Mouse (Mus musculus) limb, embryonic 12.5 days (tissue): Measurements from ENCODE around the gene Ptp4a2. TPM values are rescaled to one million over a fixed set of nuclear protein-coding genes. Genes with fewer than 3 reads are reported as not detected.
"Not testable (repeated sequence)": the region's sequence is repeated elsewhere in the genome, so short reads cannot be mapped to it uniquely, and the experiment has no call there.

Experiments
- ATAC-seq: fragments of 200-750 bp; cut with Nextera tagmentation; 2 replicates; pipeline ENCODE4 v1.8.0; 2017; ENCODE audit warnings: low read depth, moderate TSS enrichment; ENCODE audit not compliant: insufficient number of reproducible peaks, insufficient read depth, low FRiP score, low TSS enrichment
- H3K27ac ChIP-seq: fragments of 300-500 bp; sonication (generic); 2 replicates; pipeline ENCODE4 v1.5.1; 2016; ENCODE audit warnings: mild to moderate bottlenecking, moderate library complexity
- H3K27me3 ChIP-seq: fragments of 300-500 bp; sonication (generic); 2 replicates; pipeline ENCODE4 v1.6.1; 2016; ENCODE audit warnings: mild to moderate bottlenecking, moderate library complexity
- H3K36me3 ChIP-seq: fragments of 300-500 bp; sonication (generic); 2 replicates; pipeline ENCODE4 v1.6.1; 2016; ENCODE audit warnings: mild to moderate bottlenecking, moderate library complexity
- H3K4me1 ChIP-seq: fragments of 300-500 bp; sonication (generic); replicated peaks from 2 replicates; pipeline ENCODE4 v1.6.1; 2016
- H3K4me2 ChIP-seq: fragments of 300-500 bp; sonication (generic); 2 replicates; pipeline ENCODE4 v1.6.1; 2016; ENCODE audit warnings: mild to moderate bottlenecking, moderate library complexity
- H3K4me3 ChIP-seq: fragments of 300-500 bp; sonication (generic); replicated peaks from 2 replicates; pipeline ENCODE4 v1.5.1; 2016; ENCODE audit warnings: mild to moderate bottlenecking
- H3K9ac ChIP-seq: fragments of 300-500 bp; sonication (generic); replicated peaks from 2 replicates; pipeline ENCODE4 v1.6.1; 2016; ENCODE audit warnings: mild to moderate bottlenecking, moderate library complexity
- H3K9me3 ChIP-seq: fragments of 300-500 bp; sonication (generic); 2 replicates; pipeline ENCODE4 v1.6.1; 2016; ENCODE audit warnings: mild to moderate bottlenecking, moderate library complexity
- WGBS: fragments of 180-500 bp; shearing (Covaris S2); methylation state at CpG from one replicate; pipeline ENCODE4 v1.1.7; 2016; 5-methylcytosine and 5-hydroxymethylcytosine counted together
- polyA plus RNA-seq: library from polyadenylated mRNA; unstranded; fragments of >200 nt; fragmentation: Nextera tagmentation; extraction: Ambion mirVana; gene quantifications from 2 replicates; pipeline ENCODE4 v1.2.1, GENCODE M21; 2016

Ptp4a2 gene
- polyA plus RNA-seq = 327 and 335 TPM in 2 replicates

DNA sequence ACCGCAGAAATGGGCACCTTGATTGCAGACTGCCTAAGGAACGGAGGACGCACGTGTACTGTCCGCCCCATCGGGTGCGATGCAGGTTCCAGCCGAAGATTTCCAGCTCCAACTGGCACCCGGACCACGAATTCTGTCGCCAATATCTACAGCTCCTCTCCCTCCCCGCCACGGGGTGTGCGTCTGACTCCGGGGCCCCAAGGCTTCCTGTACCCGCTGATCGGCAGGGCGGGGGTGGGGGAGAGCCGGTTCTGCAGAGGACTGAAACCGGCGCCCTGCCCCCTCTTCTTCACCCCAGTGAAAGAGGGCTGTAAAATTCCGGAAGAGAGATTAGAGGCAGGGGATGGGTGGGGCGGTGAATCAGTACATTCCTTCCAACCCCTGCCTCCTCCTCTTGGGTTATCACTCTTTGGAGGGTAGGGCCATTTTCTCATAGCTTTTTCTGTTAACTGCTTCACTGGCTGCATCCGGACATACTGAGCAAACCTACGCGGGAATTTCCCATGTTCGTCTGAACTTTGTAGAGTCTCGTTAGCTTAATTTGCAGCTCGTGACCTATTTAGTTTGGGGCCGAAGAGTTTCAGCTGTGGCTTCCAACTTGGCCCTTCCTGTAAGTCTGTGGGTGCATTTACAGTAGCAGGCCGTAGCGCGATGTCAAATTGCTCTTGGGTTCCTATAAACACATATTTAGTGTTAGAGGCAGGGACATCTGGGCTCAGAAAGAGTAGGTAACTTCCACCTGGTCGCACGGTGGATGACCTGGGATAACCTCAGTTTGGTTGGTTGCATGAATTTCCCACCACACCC lies at the start of gene Ptp4a2:
Gene Ptp4a2 (plus strand): TSS at position 422 of the 807 bp plus-strand sequence.
- 6% methylated on average over 35 of the region's 35 CpGs for WGBS
- no peaks in the 10 kb centered on the region for H3K27me3 ChIP-seq
- no peaks in the 10 kb centered on the region for H3K36me3 ChIP-seq
- H3K9ac ChIP-seq = peak within 1 kb of the TSS; percentile 51
- H3K27ac ChIP-seq = no peak within 1 kb of the TSS
- H3K4me2 ChIP-seq = peak within 1 kb of the TSS; percentile 82
- peaks cover 17% of the 10 kb centered on the region for H3K4me1 ChIP-seq
- peak; percentile 47; the same call in 1 of the 2 replicates for ATAC-seq
- peak within 1 kb of the TSS; percentile 41 for H3K4me3 ChIP-seq
- no peaks in the 10 kb centered on the region for H3K9me3 ChIP-seq

DNA sequence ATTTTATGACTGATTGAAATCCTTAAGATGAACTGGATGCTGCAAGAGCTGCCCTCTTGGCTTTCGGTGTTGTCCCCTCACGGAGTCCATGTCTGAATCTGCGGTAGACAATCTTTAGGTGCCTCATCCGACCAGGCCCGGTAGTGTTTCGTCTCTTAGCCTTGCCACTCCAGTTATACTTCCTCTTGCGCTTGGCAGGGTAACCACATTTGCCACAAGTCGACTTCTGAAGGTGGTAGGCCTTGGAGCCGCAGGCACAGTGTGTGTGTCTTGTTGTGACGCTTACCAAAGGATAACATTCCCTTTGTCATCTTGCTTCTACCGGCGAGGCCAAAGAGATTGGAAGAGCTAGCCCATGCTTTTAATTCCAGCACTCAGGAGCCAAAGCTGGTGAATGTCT lies 49.4 kb upstream of the Ptp4a2 start:
- Histone ChIP-seq H3K4me2 (no peak overlapping the region), H3K36me3 (no peaks in the 10 kb centered on the region), H3K9ac (no peak overlapping the region), H3K27me3 (no peaks in the 10 kb centered on the region), H3K4me3 (no peak overlapping the region), H3K4me1 (peaks cover 10% of the 10 kb centered on the region), H3K9me3 (no peaks in the 10 kb centered on the region), H3K27ac (no peak overlapping the region)
- no peak for ATAC-seq
- 95% methylated on average over 12 of the region's 12 CpGs for WGBS

DNA sequence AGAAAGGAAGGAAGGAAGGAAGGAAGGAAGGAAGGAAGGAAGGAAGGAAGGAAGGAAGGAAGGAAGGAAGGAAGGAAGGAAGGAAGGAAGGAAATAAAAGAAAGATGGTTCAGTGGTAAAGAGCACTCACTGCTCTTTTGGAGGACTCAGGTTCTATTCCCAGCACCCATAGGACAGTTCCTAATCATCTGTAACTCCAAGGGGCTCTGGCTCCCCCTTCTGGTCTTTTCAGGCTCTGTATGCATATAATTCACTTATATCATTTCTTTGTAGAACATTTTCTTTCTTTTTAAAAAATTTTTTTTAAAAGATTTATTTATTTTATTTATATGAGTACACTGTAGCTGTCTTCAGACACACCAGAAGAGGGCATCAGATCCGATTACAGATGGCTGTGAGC lies 48.5 kb upstream of the Ptp4a2 start:
- H3K27ac ChIP-seq, H3K36me3 ChIP-seq, ATAC-seq, H3K4me2 ChIP-seq, H3K9me3 ChIP-seq, H3K4me3 ChIP-seq, H3K27me3 ChIP-seq, H3K9ac ChIP-seq, H3K4me1 ChIP-seq: not testable (repeated sequence)
- WGBS = 83% methylated on average over 1 of the region's 1 CpGs

DNA sequence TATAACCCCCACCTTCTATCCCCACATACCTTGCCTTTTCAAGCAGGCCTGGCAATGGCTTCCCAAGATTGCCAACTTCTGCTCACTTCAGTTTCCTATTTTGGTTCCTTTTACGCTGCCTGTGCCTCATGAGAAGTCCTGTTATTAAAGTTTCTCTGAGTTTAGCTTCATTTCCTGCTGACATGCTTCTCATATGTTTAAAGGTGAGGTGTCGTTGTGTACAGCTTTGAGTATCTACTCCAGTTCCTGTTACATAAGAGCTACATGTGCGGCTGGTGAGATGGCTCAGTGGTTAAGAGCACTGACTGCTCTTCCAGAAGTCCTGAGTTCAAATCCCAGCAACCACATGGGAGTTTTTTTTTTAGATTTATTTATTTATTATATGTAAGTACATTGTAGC lies 45.7 kb upstream of the Ptp4a2 start:
- H3K9me3 ChIP-seq = no peaks in the 10 kb centered on the region
- WGBS = 83% methylated on average over 3 of the region's 3 CpGs
- H3K4me2 ChIP-seq = no peak overlapping the region
- ATAC-seq = no peak
- no peak overlapping the region for H3K4me3 ChIP-seq
- no peak overlapping the region for H3K27ac ChIP-seq
- no peaks in the 10 kb centered on the region for H3K4me1 ChIP-seq
- no peaks in the 10 kb centered on the region for H3K36me3 ChIP-seq
- H3K27me3 ChIP-seq = no peaks in the 10 kb centered on the region
- H3K9ac ChIP-seq = no peak overlapping the region

DNA sequence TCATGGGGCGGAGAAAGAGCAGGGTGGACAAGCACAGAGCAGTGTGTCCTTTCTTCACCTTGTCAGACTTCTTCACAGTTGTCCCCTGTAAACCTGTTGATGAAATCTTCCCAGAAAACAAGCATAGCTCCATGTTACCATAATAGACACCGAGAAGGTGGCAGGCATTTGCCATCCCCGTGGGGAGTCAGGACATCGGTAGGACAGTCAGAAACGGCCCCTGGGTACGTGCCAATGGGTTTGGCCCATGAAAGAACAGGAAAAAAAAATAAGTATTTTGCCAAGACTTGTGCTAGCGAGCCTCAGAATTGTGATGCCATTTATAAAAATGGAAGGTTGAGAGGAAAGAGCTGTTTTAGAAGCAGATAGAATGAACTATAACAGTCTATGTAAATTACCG lies 43.2 kb upstream of the Ptp4a2 start:
- no peak overlapping the region for H3K9ac ChIP-seq
- H3K27ac ChIP-seq = no peak overlapping the region
- H3K36me3 ChIP-seq = no peaks in the 10 kb centered on the region
- H3K4me1 ChIP-seq = peaks cover 20% of the 10 kb centered on the region
- H3K27me3 ChIP-seq = no peaks in the 10 kb centered on the region
- H3K4me3 ChIP-seq = no peak overlapping the region
- H3K4me2 ChIP-seq = no peak overlapping the region
- no peaks in the 10 kb centered on the region for H3K9me3 ChIP-seq
- WGBS = 87% methylated on average over 8 of the region's 8 CpGs
- ATAC-seq = no peak

DNA sequence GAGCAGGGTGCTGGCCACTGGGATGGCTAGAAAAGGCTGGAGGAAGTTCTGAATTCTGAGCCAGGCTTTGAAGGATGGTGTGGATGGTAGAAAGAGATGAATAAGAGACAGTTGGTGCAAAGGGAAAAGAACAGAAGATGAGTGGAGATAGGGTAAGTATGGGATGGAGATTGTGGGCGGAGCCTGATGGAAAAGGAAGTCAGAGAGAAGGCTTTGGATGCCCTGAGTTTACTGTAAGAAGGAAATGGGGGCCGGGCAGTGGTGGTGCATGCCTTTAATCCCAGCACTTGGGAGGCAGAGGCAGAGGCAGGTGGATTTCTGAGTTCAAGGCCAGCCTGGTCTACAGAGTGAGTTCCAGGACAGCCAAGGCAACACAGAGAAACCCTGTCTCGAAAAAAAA lies 42.3 kb upstream of the Ptp4a2 start:
- not testable (repeated sequence) for H3K27ac ChIP-seq, H3K9ac ChIP-seq, ATAC-seq, H3K4me2 ChIP-seq, H3K27me3 ChIP-seq, H3K9me3 ChIP-seq, H3K4me3 ChIP-seq, H3K36me3 ChIP-seq
- 81% methylated on average over 3 of the region's 3 CpGs for WGBS
- peaks cover 24% of the 10 kb centered on the region for H3K4me1 ChIP-seq

DNA sequence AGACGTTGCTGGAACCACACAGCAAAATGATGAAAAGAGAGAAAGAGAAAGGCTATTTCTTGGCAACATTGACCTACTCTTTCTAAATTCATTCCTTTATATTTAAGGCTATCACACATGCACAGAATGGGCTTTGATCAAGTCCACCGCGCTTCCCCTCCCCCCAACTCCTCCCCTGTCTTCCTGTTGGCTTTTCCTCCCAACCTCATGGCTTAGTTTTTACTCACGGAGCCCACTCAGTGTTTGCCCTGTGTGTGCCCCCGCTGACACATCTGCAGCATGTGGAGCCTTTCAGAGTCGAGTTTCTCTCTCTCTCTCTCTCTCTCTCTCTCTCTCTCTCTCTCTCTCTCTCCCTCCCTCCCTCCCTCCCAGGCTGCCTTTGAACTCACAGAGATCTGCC lies 40.4 kb upstream of the Ptp4a2 start:
- H3K4me3 ChIP-seq = no peak overlapping the region
- no peaks in the 10 kb centered on the region for H3K27me3 ChIP-seq
- 56% methylated on average over 6 of the region's 6 CpGs for WGBS
- H3K27ac ChIP-seq = no peak overlapping the region
- H3K4me1 ChIP-seq = peaks cover 36% of the 10 kb centered on the region
- H3K9ac ChIP-seq = no peak overlapping the region
- no peak for ATAC-seq
- no peak overlapping the region for H3K4me2 ChIP-seq
- no peaks in the 10 kb centered on the region for H3K9me3 ChIP-seq
- H3K36me3 ChIP-seq = no peaks in the 10 kb centered on the region

DNA sequence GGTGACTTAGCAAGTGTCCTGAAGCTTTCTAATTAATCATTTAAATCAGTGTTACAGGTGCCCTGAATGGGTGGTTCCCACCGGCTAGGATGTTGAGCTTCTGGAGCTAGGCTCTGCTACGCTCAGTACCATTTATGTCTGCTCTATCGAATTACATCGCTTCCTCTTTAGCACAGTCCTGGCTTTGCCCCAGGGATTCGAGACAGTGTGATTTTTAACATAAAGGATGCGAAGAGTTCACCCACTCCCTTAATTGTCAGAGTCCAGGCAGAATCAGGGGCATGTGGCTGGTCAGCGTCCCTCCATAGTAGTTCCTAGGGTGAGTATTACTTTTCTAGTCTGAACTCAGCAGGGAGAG lies 39.7 kb upstream of the Ptp4a2 start:
- Histone ChIP-seq H3K4me2 (peak overlapping the region; percentile 57), H3K36me3 (no peaks in the 10 kb centered on the region), H3K4me3 (peak overlapping the region; percentile 10; the same call in 1 of the 2 replicates), H3K9ac (no peak overlapping the region), H3K27me3 (no peaks in the 10 kb centered on the region), H3K4me1 (peaks cover 38% of the 10 kb centered on the region), H3K27ac (peak overlapping the region; percentile 86), H3K9me3 (no peaks in the 10 kb centered on the region)
- ATAC-seq = peak; percentile 57; the same call in 1 of the 2 replicates
- 8% methylated on average over 7 of the region's 7 CpGs for WGBS

DNA sequence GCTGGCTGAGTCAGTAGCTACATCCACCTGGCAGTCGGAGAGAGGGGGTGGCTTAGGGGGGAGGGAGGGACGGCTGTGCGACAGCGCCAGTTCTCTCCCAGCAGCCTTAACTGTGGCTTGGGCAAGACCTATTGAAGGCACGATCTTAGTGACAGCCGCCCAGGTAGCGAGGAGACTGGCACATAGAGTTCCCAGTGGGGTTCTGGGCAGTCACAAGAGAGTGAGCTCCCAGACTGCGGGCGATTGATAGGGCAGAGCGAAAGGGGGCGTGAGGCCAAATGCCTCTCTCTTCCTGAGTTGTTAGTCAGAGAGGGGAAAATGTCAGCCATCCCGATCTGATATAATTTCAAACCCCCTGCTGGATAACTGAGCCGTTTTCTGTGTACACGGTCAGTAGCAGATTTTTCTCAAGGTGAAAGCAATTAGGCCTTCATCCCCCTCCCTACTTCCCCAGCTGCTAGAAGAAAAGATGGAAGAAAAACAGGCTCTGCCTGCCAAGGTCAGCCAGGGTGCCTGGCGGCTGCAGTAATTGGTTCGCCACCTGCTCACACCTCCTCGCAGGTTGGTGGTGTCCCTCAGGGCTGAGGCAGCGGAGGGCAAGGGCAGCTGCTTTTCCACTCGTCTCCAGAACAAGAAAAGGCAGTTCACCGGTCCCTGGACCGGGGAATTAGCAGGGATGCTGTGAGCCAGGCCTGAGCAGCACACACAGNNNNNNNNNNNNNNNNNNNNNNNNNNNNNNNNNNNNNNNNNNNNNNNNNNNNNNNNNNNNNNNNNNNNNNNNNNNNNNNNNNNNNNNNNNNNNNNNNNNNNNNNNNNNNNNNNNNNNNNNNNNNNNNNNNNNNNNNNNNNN lies 39.1 kb upstream of the Ptp4a2 start:
- Histone ChIP-seq H3K27ac (peak overlapping the region; percentile 86), H3K36me3 (no peaks in the 10 kb centered on the region), H3K9me3 (no peaks in the 10 kb centered on the region), H3K4me3 (peak overlapping the region; percentile 10; the same call in 1 of the 2 replicates), H3K27me3 (no peaks in the 10 kb centered on the region), H3K4me2 (peak overlapping the region; percentile 57), H3K9ac (no peak overlapping the region), H3K4me1 (peaks cover 38% of the 10 kb centered on the region)
- WGBS = under 1% methylated on average over 21 of the region's 21 CpGs
- ATAC-seq = peak; percentile 92

DNA sequence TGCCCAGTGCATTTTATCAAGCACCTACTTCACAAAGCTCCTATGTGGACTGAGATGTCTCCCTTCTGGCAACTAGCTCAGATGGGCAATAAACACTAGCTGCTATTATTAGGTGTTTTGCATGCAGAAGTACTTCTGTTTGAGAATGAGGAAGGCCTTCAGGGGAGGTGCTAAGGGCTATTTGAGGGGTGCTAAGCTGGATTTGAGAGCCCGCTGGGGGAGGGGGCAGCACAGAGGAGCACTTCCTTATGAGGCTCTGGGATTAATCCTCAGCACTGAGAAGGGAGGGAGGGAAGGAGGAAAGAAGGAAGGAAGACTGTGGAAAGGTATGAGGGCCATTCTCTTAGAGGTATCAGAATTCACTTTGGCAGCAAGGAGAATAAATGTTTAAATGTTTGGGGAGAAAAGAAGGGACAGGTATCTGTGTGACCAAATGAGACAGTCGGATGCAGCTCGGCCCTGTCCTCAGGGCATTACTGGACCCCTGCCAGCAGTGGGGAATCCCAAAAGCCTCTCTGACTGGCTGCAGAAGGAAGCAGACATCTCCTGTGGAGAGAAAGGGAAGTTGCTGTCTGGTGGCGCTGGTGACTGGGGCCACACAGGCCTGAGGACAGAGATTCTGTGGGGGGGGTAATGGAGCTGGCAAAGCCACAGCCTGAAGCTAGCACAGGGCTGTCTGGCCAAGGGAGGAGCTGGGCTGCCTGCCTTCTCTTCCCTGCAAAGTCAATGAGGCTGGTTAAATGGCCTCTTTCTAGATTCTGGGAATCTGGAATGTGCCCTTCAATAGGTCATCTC lies 28.9 kb upstream of the Ptp4a2 start:
- H3K27ac ChIP-seq = 0 out of 2 replicates have a peak overlapping the region, but pooled peaks have one; percentile 2
- no peak for ATAC-seq
- no peaks in the 10 kb centered on the region for H3K36me3 ChIP-seq
- H3K4me3 ChIP-seq = no peak overlapping the region
- no peak overlapping the region for H3K4me2 ChIP-seq
- no peak overlapping the region for H3K9ac ChIP-seq
- H3K9me3 ChIP-seq = 0 out of 2 replicates have a peak, but pooled peaks cover under 1% of the 10 kb centered on the region
- no peaks in the 10 kb centered on the region for H3K27me3 ChIP-seq
- 25% methylated on average over 4 of the region's 4 CpGs for WGBS
- H3K4me1 ChIP-seq = peaks cover 18% of the 10 kb centered on the region
